Mouse (Mus musculus) thymus, postnatal 0 days (tissue): Measurements from ENCODE around the gene Fuz. TPM values are rescaled to one million over a fixed set of nuclear protein-coding genes. Genes with fewer than 3 reads are reported as not detected.

Experiments used
- DNase-seq: peaks from one replicate; pipeline ENCODE4 v3.0.0-alpha.2; 2015; ENCODE audit warnings: low spot score
- polyA plus RNA-seq: library from polyadenylated mRNA; unstranded; fragments of >200 nt; fragmentation: Nextera tagmentation; extraction: Ambion mirVana; gene quantifications from 2 replicates; pipeline ENCODE4 v1.2.1, GENCODE M21; 2015

Fuz gene
- polyA plus RNA-seq, result 13.2 and 13.8 TPM in 2 replicates

- peak; percentile 92 for DNase-seq
Observed at GRCm38 (mm10) chr7:44895593-44896434, at the start of gene Fuz. Fuz (plus strand) TSS chr7:44896079.

DNA sequence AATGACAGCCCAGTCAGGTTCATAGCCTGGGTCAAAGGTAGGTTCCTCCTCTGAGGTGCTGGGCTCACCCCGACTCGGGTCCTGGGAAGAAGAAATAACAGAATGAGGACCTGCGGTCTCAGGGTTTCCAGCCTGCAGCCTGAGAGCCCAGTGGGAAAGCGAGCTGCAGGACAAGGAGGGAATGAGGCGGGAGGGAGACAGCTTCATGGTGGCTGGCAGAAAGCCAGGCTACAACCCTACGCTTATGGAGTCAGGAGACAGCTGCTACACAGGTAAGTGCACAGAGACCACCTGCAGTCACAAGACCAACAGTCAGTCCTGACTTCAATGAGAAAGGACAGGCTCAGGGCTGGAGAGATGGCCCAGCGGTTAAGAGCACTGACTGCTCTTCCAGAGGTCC, 49.1 kb upstream of the Fuz start:
- no peak for DNase-seq

- no peak for DNase-seq
Observed at GRCm38 (mm10) chr7:44847772-44848171, 48.1 kb upstream of the Fuz start.

GRCm38 (mm10) chr7:44848561-44849415, 47.1 kb upstream of the Fuz start, which contains the start of the genes Akt1s1 and Tbc1d17:
Akt1s1 (plus strand) TSS chr7:44848991.
Tbc1d17 (minus strand) TSS chr7:44849079.
- peak; percentile 99 for DNase-seq

- peak; percentile 94 for DNase-seq
Observed at GRCm38 (mm10) chr7:44849416-44850111, 46.3 kb upstream of the Fuz start.

GRCm38 (mm10) chr7:44850146-44850545, 45.7 kb upstream of the Fuz start:
- peak; percentile 82 for DNase-seq

GRCm38 (mm10) chr7:44850789-44851624, 44.9 kb upstream of the Fuz start:
- no peak for DNase-seq

GRCm38 (mm10) chr7:44851625-44852234, 44.1 kb upstream of the Fuz start:
- no peak for DNase-seq

- no peak for DNase-seq
Observed at GRCm38 (mm10) chr7:44852259-44853027, 43.4 kb upstream of the Fuz start.

DNA sequence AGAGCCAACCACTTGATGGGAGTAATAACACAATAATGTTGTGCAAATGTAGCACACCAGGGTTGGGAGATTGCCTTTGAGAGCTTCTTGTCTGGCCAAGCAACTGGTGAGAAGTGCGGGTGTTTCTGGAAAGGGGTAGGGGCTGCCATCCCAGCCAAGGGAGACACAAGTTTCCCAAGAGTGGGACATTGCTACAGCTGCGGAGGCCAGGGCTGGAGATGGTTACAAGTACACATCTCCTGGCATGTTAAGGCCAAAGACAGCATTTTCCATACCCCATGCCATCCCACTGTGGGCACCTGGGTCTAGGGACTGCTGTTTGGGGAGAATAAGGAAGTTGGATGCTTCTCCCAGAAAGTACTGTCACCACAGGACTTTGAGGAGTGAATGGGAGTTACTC, 42.8 kb upstream of the Fuz start:
- DNase-seq, result no peak

- DNase-seq, result no peak
Observed at GRCm38 (mm10) chr7:44853596-44854355, 42.1 kb upstream of the Fuz start.

DNA sequence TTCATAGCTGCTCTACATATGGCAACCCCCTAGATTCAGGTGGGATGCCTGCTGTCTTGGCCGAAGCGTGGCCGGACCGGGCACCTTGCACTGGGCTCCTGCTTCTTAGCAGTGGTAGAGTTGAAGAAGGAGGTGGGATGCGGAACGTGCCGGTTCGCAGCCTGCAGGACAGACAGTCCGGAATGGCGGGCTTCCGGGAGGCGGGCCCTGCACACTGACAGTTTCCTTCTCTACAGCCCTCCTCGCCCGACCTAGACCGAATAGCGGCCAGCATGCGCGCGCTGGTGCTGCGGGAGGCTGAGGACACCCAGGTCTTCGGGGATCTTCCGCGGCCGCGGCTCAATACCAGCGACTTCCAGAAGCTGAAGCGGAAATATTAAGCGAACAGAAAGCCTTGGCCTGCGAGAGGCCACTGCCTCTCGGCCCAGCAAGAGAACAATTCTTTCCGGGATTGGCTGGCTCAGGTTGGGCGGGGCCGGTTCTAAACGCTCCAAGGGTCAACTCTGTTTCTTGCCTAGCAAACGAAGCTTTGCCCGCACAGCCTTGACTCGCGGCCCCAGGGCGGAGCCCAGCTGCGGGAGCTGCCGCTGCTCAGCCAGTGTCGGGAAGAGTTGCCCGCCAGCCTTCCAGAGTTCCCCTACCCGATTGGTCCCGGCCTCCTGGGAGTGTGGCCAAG, 41.4 kb upstream of the Fuz start:
- peak; percentile 69 for DNase-seq

DNA sequence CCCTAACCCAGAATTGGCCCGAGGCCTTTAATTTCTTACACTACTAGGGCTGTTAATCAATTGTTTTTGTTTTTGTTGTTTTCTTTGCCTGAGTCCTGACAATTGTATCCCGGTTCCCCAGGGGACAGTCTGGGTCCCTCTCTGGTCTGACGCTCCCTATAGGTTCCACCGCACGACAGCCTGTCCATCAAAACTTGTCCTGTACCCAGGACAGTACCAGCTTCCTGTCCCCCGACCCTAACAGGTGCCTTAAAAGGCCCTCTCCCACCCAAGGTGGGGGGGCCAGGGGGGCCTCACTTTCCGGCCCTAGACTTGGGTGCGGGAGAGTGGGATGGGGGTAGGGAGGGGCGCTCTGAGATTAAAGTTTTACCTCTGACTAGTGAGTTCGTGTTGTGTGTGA, 40.8 kb upstream of the Fuz start:
- no peak for DNase-seq

DNA sequence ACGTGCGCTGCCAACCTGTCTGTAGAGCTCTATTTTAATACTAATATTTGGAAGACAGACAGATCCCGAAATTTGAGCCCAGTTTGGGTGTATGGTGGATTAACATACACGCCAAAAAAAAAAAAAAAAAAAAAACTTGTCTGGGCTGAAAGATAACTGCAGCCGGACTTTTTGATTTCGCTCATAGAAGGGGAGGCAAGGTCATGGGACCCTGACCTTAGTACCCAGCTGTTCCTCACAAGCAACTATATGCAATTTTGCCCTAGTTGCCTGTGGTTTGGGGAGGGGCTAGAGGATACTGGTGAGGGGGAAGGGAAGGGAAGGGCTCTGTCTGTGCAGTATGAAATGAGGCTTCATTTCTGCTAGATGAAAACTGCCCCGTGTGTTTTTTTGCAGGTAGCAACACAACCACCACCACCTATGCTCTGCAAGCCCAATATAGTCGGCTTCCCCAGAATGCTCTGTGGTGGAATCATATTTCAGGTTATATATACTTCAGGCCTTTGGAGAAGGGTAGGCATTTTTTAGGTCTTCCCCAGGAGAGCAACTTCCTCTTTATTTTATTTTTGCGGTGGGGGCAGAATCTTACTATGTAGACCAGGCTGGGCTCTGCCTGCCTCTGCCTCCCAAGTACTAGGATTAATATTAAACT, 39.5 kb upstream of the Fuz start:
- peak; percentile 60 for DNase-seq

GRCm38 (mm10) chr7:44857042-44857552, 38.8 kb upstream of the Fuz start, which contains the start of gene Pnkp:
Pnkp (plus strand) TSS chr7:44857139.
- DNase-seq, result peak; percentile 89

DNA sequence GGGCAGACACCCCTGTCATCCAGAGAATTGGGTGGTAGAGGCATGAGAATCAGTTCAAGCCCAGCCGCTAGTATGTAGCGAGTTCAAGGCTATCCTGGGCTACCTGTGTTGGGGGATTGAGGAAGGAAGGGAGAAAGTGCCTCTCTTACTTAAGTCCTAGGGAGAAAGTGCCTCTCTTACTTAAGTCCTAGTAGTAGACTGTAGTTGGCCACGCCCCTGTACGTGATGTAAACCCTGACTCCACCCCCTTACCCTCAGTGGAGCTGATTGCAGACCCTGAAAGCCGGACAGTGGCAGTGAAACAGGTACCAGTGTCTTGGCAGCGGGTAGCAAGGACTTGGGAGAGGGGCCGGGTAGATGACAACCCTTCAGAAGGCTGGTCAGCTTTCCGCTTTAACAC, 38.0 kb upstream of the Fuz start:
- DNase-seq, result peak; percentile 47

DNA sequence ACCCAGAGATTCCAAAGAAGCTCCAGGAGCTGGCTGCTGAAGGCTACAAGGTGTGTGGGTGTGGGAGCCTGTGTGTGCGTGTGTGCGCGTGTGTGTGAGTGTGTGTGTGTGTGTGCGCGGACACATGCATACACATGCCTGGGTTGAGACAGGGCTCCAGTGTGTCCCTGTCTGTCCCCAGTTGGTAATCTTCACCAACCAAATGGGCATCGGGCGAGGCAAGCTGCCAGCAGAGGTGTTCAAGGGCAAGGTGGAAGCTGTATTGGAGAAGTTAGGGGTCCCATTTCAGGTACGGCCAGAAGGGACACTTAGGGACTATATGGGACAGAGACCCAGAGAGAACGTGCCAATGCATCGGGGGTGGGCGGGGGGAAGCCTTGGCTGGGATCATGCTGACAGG, 36.0 kb upstream of the Fuz start:
- no peak for DNase-seq
